Mouse (Mus musculus) liver, embryonic 11.5 days (tissue): ENCODE data around the gene Rtn1. TPM values are rescaled to one million over a fixed set of nuclear protein-coding genes. Genes with fewer than 3 reads are reported as not detected.

Experiments
- polyA plus RNA-seq: library from polyadenylated mRNA; unstranded; fragments of >200 nt; fragmentation: Nextera tagmentation; extraction: Ambion mirVana; gene quantifications from 2 replicates; pipeline ENCODE4 v1.2.1, GENCODE M21; 2014

Gene Rtn1
- polyA plus RNA-seq, 1 experiment from 2014 or later, result 3.6 TPM

Other genes with a start within 250 kb of the Rtn1 start
- gene Ccdc175, start 224.0 kb downstream of the Rtn1 start, polyA plus RNA-seq, result not detected in 2 replicates
- gene Lrrc9, start 32.8 kb upstream of the Rtn1 start, polyA plus RNA-seq, result 0.34 and 0.58 TPM in 2 replicates
- gene Pcnx4, start 127.3 kb upstream of the Rtn1 start, polyA plus RNA-seq, result 6.5 and 7.1 TPM in 2 replicates
- gene Gm4756, start 240.6 kb upstream of the Rtn1 start, polyA plus RNA-seq, result not detected in 2 replicates